Mouse (Mus musculus) stomach, postnatal 0 days (tissue): ENCODE results near the gene Krt6b.

ENCODE experiments used
- CTCF ChIP-seq: IDR thresholded peaks from 2 replicates; pipeline ENCODE4 v1.5.1; 2016; ENCODE audit warnings: antibody characterized with exemption, low read depth, mild to moderate bottlenecking, moderate library complexity
- EP300 ChIP-seq: optimal IDR thresholded peaks from 2 replicates; pipeline ENCODE3; 2016; ENCODE audit warnings: antibody characterized with exemption

- TF ChIP-seq CTCF (no peak; the same call in 1 of the 2 replicates), EP300 (no peak)
Measured at GRCm38 (mm10) chr15:101697326-101698188, 17.5 kb upstream of the Krt6b start.
